Mouse (Mus musculus): ENCODE data around the gene Dhrs2. TPM values are rescaled to one million over a fixed set of nuclear protein-coding genes. Genes with fewer than 3 reads are reported as not detected.

Gene Dhrs2
- 0.23 TPM in 1 of 2 replicates, not detected in the other for polyA plus RNA-seq (2015; fragmentation: Nextera tagmentation; extraction: Ambion mirVana)

DNA sequence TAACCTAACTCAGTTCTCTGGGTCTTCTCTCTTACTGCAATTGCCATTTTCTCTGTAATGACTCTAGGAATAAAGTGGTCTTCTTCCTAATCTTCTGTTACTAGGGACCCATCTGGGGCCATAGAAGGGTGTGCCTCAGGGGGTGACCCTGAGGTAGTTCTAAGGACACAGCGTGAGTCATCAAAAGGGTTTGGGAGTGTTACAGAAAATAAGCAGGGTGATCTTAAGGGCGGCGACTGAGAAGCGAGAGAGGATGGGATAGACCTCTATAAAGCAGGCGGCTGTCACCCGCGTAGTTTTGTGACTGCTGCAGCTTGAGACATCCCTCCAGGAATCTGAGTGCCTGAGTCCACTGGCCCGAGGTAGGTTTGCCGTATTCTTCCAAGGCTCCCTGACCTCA lies at the start of gene Dhrs2:
Gene Dhrs2 (plus strand): TSS at position 301 of the 400 bp plus-strand sequence.
- TF ChIP-seq EP300 (IDR thresholded peaks at IDR 0.05), result no peak
- TF ChIP-seq CTCF (IDR thresholded peaks at IDR 0.05), result no peak
- no peaks in the 10 kb centered on the region for H3K36me3 ChIP-seq (ENCODE audit: insufficient read depth, low read length)
- DNase-seq (ENCODE audit: low spot score), result no peak
- H3K9ac ChIP-seq (replicated peaks; ENCODE audit: low read depth), result no peak within 1 kb of the TSS
- H3K4me3 ChIP-seq (ENCODE audit: low read depth, low read length), result no peak within 1 kb of the TSS
- 65% methylated on average over 9 of the region's 9 CpGs for WGBS
- no peak within 1 kb of the TSS for H3K4me2 ChIP-seq (replicated peaks; ENCODE audit: low read depth, low read length)
- no peaks in the 10 kb centered on the region for H3K9me3 ChIP-seq (ENCODE audit: low read length)
- no peak for ATAC-seq
- no peaks in the 10 kb centered on the region for H3K4me1 ChIP-seq (ENCODE audit: insufficient read depth, low read depth, low read length)
- H3K27me3 ChIP-seq (replicated peaks; ENCODE audit: insufficient read depth, low read length), result no peaks in the 10 kb centered on the region
- no peak within 1 kb of the TSS for H3K27ac ChIP-seq (ENCODE audit: low read length)

DNA sequence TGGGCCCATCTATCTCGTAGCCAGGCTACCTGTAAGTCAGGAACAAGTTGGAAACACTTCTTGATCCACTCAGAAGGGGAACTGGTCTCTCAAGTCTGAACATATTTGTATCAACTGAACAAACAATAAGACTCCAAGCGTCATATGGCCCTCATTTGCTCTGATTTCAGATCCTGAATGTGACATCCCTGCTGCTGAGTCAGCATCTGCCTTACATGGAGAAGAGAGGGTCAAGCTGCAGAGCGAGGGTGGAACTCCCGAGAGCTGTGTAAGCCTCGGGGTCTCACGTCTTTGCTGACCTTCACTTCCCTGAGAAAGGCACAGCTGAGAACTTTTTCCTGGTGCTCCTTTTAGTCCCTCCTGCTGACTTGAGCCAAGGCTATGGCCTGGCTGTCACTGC lies 47.6 kb upstream of the Dhrs2 start:
- no peak for ATAC-seq
- 39% methylated on average over 6 of the region's 6 CpGs for WGBS
- TF ChIP-seq EP300 (IDR thresholded peaks at IDR 0.05) (no peak), CTCF (IDR thresholded peaks at IDR 0.05) (no peak)

DNA sequence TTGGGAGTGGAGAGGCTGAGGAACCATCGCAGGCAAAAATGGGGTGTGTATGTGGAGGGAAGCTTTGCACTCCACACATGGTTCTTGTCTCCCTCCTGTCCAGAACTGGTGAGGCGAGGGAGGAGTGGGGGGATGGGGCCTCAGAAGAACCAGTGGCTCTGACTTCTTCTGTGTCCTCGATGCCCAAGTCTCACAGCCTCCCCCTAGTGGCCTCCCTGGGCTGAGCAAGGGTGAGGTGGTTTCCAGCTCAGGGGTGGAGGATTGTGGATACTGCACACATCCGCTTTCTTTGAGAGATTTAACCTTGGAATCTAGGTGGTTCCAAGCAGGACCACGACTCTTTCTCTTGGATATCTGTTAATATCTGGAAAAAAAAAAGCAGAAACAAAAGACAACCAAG lies 44.5 kb upstream of the Dhrs2 start:
- DNase-seq (ENCODE audit: low spot score) (peak; percentile 41), ATAC-seq (no peak)
- WGBS, result 32% methylated on average over 5 of the region's 5 CpGs
- Histone ChIP-seq H3K4me3 (ENCODE audit: low read depth, low read length) (no peak overlapping the region), H3K9ac (replicated peaks; ENCODE audit: low read depth) (no peak overlapping the region), H3K4me1 (ENCODE audit: insufficient read depth, low read depth, low read length) (no peaks in the 10 kb centered on the region), H3K27ac (ENCODE audit: low read length) (no peak overlapping the region), H3K4me2 (replicated peaks; ENCODE audit: low read depth, low read length) (no peak overlapping the region), H3K27me3 (replicated peaks; ENCODE audit: insufficient read depth, low read length) (no peaks in the 10 kb centered on the region), H3K36me3 (ENCODE audit: insufficient read depth, low read length) (no peaks in the 10 kb centered on the region), H3K9me3 (ENCODE audit: low read length) (no peaks in the 10 kb centered on the region)
- TF ChIP-seq CTCF (IDR thresholded peaks at IDR 0.05), result peak; percentile 80
- TF ChIP-seq EP300 (IDR thresholded peaks at IDR 0.05), result no peak

More for the DNA sequence above, 47.6 kb upstream of the Dhrs2 start:
- Histone ChIP-seq H3K27me3 (replicated peaks; ENCODE audit: insufficient read depth, low read length) (no peaks in the 10 kb centered on the region), H3K9me3 (ENCODE audit: low read length) (no peaks in the 10 kb centered on the region), H3K27ac (ENCODE audit: low read length) (no peak overlapping the region), H3K4me3 (ENCODE audit: low read depth, low read length) (no peak overlapping the region), H3K4me2 (replicated peaks; ENCODE audit: low read depth, low read length) (no peak overlapping the region), H3K4me1 (ENCODE audit: insufficient read depth, low read depth, low read length) (no peaks in the 10 kb centered on the region), H3K36me3 (ENCODE audit: insufficient read depth, low read length) (no peaks in the 10 kb centered on the region), H3K9ac (replicated peaks; ENCODE audit: low read depth) (no peak overlapping the region)
- no peak for DNase-seq (ENCODE audit: low spot score)

DNA sequence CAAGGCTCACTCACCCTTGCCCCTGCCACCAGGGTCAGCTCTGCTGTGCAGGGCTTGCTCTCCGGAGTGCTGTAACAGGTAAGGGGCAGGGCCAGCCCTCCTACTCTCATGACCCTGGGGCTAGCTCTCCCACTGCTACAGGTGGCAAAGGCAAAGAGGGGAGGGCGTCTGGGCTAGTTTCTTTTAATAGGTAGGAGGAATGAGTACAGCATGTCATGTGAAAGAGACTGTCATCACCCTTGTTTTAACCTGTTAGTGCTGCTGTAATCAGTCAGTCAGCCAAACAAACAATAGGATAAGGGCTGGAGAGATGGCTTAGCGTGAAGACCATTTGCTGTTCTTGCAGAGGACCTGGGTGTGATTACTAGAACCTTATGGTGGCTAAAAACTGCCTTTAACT lies 40.9 kb upstream of the Dhrs2 start:
- H3K27me3 ChIP-seq (replicated peaks; ENCODE audit: insufficient read depth, low read length), result no peaks in the 10 kb centered on the region
- H3K9me3 ChIP-seq (ENCODE audit: low read length), result no peaks in the 10 kb centered on the region
- no peak overlapping the region for H3K9ac ChIP-seq (replicated peaks; ENCODE audit: low read depth)
- H3K27ac ChIP-seq (ENCODE audit: low read length), result no peak overlapping the region
- 25% methylated on average over 3 of the region's 3 CpGs for WGBS
- DNase-seq (ENCODE audit: low spot score) (no peak), ATAC-seq (no peak)
- H3K4me3 ChIP-seq (ENCODE audit: low read depth, low read length), result no peak overlapping the region
- no peaks in the 10 kb centered on the region for H3K4me1 ChIP-seq (ENCODE audit: insufficient read depth, low read depth, low read length)
- TF ChIP-seq CTCF (IDR thresholded peaks at IDR 0.05) (no peak), EP300 (IDR thresholded peaks at IDR 0.05) (no peak)
- no peaks in the 10 kb centered on the region for H3K36me3 ChIP-seq (ENCODE audit: insufficient read depth, low read length)
- H3K4me2 ChIP-seq (replicated peaks; ENCODE audit: low read depth, low read length), result no peak overlapping the region

DNA sequence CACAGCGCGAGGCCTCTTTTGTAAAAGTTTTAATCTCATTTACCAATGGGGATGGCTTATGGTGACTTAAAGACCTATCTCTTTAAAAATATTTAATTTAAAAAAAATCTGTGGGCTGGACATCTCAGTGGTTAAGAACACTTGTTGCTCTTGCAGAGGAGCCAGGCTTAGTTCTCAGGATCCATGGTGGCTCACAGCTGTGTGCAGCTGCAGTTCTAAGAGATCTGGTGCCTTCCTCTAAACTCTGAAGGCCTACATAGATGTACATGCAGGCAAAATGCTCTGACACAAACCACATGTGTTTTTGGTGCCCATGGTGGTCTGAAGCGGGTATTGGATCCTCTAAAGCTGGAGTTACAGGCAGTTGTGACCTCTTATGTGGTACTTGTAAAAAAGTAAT lies 38.6 kb upstream of the Dhrs2 start:
- no peak overlapping the region for H3K4me3 ChIP-seq (ENCODE audit: low read depth, low read length)
- DNase-seq (ENCODE audit: low spot score), result no peak
- H3K4me2 ChIP-seq (replicated peaks; ENCODE audit: low read depth, low read length), result no peak overlapping the region
- H3K27ac ChIP-seq (ENCODE audit: low read length), result no peak overlapping the region
- ATAC-seq, result no peak
- no peaks in the 10 kb centered on the region for H3K9me3 ChIP-seq (ENCODE audit: low read length)
- H3K4me1 ChIP-seq (ENCODE audit: insufficient read depth, low read depth, low read length), result no peaks in the 10 kb centered on the region
- 91% methylated on average over 3 of the region's 3 CpGs for WGBS
- TF ChIP-seq EP300 (IDR thresholded peaks at IDR 0.05) (no peak), CTCF (IDR thresholded peaks at IDR 0.05) (no peak)
- H3K27me3 ChIP-seq (replicated peaks; ENCODE audit: insufficient read depth, low read length), result no peaks in the 10 kb centered on the region
- H3K36me3 ChIP-seq (ENCODE audit: insufficient read depth, low read length), result no peaks in the 10 kb centered on the region
- no peak overlapping the region for H3K9ac ChIP-seq (replicated peaks; ENCODE audit: low read depth)

DNA sequence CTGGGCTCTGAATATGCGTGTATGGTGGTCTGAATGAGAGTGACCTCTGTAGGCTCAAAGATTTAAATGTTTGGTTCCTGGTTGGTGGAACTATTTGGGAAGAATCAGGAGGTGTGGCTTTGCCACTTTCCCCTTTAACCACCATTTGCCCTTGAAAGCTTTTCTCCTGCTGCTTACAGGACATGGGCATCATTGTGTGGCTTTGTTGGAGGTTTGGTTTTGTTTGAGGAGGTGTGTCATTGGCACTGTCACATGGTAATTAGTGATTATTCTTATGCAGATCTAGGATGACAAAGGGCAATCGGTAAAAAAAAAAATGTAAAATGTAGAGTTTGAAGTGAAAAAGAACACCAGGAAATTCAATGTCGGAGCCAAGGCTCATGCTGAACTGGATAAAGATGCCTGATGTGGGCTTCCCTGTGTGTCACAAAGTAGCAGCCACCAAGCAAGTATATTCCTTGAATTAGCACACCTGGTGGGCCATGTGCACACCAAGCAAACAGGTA lies 37.1 kb upstream of the Dhrs2 start:
- no peak overlapping the region for H3K9ac ChIP-seq (replicated peaks; ENCODE audit: low read depth)
- DNase-seq (ENCODE audit: low spot score), result no peak
- H3K27ac ChIP-seq (ENCODE audit: low read length), result no peak overlapping the region
- no peak overlapping the region for H3K4me3 ChIP-seq (ENCODE audit: low read depth, low read length)
- 92% methylated on average over 3 of the region's 3 CpGs for WGBS
- TF ChIP-seq EP300 (IDR thresholded peaks at IDR 0.05) (no peak), CTCF (IDR thresholded peaks at IDR 0.05) (no peak)
- ATAC-seq, result no peak
- H3K4me2 ChIP-seq (replicated peaks; ENCODE audit: low read depth, low read length), result no peak overlapping the region
- H3K36me3 ChIP-seq (ENCODE audit: insufficient read depth, low read length), result no peaks in the 10 kb centered on the region
- no peaks in the 10 kb centered on the region for H3K27me3 ChIP-seq (replicated peaks; ENCODE audit: insufficient read depth, low read length)
- no peaks in the 10 kb centered on the region for H3K9me3 ChIP-seq (ENCODE audit: low read length)
- H3K4me1 ChIP-seq (ENCODE audit: insufficient read depth, low read depth, low read length), result no peaks in the 10 kb centered on the region

DNA sequence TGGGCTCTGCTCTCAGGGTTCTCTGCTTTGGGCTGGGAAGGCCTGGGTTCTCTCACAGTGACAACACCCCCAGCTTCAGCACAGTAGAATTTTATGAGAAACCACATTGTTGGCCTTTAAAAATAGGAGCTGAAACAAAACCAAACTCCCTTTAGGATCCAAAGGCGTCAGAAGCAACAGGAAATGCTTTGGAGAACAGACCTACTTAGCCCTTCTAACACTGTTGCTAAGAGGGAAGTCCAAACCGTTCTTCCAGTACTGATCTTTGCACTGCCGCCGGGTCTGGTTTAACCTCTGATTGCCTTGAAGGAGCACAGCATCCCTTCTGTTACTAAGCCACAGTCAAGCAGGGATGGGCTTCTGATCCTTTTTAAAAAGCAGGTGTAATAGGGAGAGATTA lies 33.3 kb upstream of the Dhrs2 start:
- Histone ChIP-seq H3K27me3 (replicated peaks; ENCODE audit: insufficient read depth, low read length) (no peaks in the 10 kb centered on the region), H3K4me1 (ENCODE audit: insufficient read depth, low read depth, low read length) (no peaks in the 10 kb centered on the region), H3K36me3 (ENCODE audit: insufficient read depth, low read length) (no peaks in the 10 kb centered on the region), H3K9me3 (ENCODE audit: low read length) (no peaks in the 10 kb centered on the region), H3K4me3 (ENCODE audit: low read depth, low read length) (no peak overlapping the region), H3K27ac (ENCODE audit: low read length) (no peak overlapping the region), H3K4me2 (replicated peaks; ENCODE audit: low read depth, low read length) (no peak overlapping the region), H3K9ac (replicated peaks; ENCODE audit: low read depth) (no peak overlapping the region)
- WGBS, result 26% methylated on average over 4 of the region's 4 CpGs
- TF ChIP-seq EP300 (IDR thresholded peaks at IDR 0.05) (no peak), CTCF (IDR thresholded peaks at IDR 0.05) (no peak)
- ATAC-seq, result no peak
- no peak for DNase-seq (ENCODE audit: low spot score)
